Mouse (Mus musculus) adrenal gland, adult 18-20 months (tissue): Measurements from ENCODE around the gene Rps2. TPM values are rescaled to one million over a fixed set of nuclear protein-coding genes. Genes with fewer than 3 reads are reported as not detected.
"Not testable (repeated sequence)": the region's sequence is repeated elsewhere in the genome, so short reads cannot be mapped to it uniquely, and the experiment has no call there.

Experiments
- DNase-seq, 2 experiments: peaks; one replicate each; pipeline ENCODE4 v3.0.0; 2021 to 2022; ENCODE audit warnings: low spot score in 2 of 2
- total RNA-seq, 2 experiments: library from RNA; stranded (reverse); gene quantifications; 1 replicate in 1 of 2; 2 replicates in 1 of 2; pipeline ENCODE4 v1.2.3; 2021

Rps2 gene
- total RNA-seq, 2 experiments from 2014 or later, result 653 to 681 TPM

- no peak for DNase-seq
These were observed 18.4 kb upstream of the Rps2 start for GRCm38 (mm10) chr17:24699473-24699872.

GRCm38 (mm10) chr17:24701251-24701650 lies 16.7 kb upstream of the Rps2 start:
- DNase-seq, result no peak

GRCm38 (mm10) chr17:24705821-24706220 lies 12.1 kb upstream of the Rps2 start:
- no peak for DNase-seq

- peak; percentile 96 for DNase-seq
These were observed 10.7 kb upstream of the Rps2 start, which contains the start of gene Tbl3 for GRCm38 (mm10) chr17:24706982-24707800. TSS of gene Tbl3 (minus strand) at chr17:24707660.

- DNase-seq, result no peak
These were observed 10.0 kb upstream of the Rps2 start for GRCm38 (mm10) chr17:24707801-24708425.

- DNase-seq, result no peak
These were observed 9.3 kb upstream of the Rps2 start for GRCm38 (mm10) chr17:24708646-24709045.

- no peak for DNase-seq
These were observed 2.4 kb upstream of the Rps2 start for GRCm38 (mm10) chr17:24715556-24715955.

- no peak for DNase-seq
These were observed 1.7 kb upstream of the Rps2 start for GRCm38 (mm10) chr17:24716166-24716682.

- DNase-seq, result not testable (repeated sequence)
These were observed 1.0 kb downstream of the Rps2 start for GRCm38 (mm10) chr17:24718938-24719337.

GRCm38 (mm10) chr17:24719494-24720222 lies 1.7 kb downstream of the Rps2 start:
- DNase-seq, result peak; percentile 95 to 96

- DNase-seq, result not testable (repeated sequence)
These were observed 2.7 kb downstream of the Rps2 start for GRCm38 (mm10) chr17:24720616-24721015.

- not testable (repeated sequence) for DNase-seq
These were observed 3.6 kb downstream of the Rps2 start for GRCm38 (mm10) chr17:24721383-24721955.

- no peak for DNase-seq
These were observed 4.5 kb downstream of the Rps2 start for GRCm38 (mm10) chr17:24722220-24722924.

- no peak for DNase-seq
These were observed 5.4 kb downstream of the Rps2 start for GRCm38 (mm10) chr17:24723122-24723880.

GRCm38 (mm10) chr17:24723881-24724180 lies 5.9 kb downstream of the Rps2 start:
- DNase-seq, result no peak

- DNase-seq, result peak; percentile 98 to 99
These were observed 6.3 kb downstream of the Rps2 start, which contains the start of gene Ndufb10 for GRCm38 (mm10) chr17:24724184-24724583. TSS of gene Ndufb10 (minus strand) at chr17:24724478.

- DNase-seq, result no peak
These were observed 7.9 kb downstream of the Rps2 start for GRCm38 (mm10) chr17:24725637-24726390.

GRCm38 (mm10) chr17:24727618-24728017 lies 9.7 kb downstream of the Rps2 start, which contains the start of gene Rpl3l:
TSS of gene Rpl3l (plus strand) at chr17:24727820.
- no peak for DNase-seq

- DNase-seq, result no peak
These were observed 10.3 kb downstream of the Rps2 start for GRCm38 (mm10) chr17:24728184-24728583.
